Mouse (Mus musculus) left cerebral cortex, postnatal 25 days (tissue): Measurements from ENCODE around the gene Nfic. TPM values are rescaled to one million over a fixed set of nuclear protein-coding genes. Genes with fewer than 3 reads are reported as not detected.
A peak's percentile ranks its signal among the peaks of the same experiment; 100 is the strongest.
"Not testable (repeated sequence)": the region's sequence is repeated elsewhere in the genome, so short reads cannot be mapped to it uniquely, and the experiment has no call there.

ENCODE experiments used
- DNase-seq, 2 experiments: peaks; one replicate each; pipeline ENCODE4 v3.0.0; 2022; ENCODE audit warnings: low spot score in 2 of 2, mixed read lengths in 1 of 2
- intact Hi-C: fragments of 180-260 bp; cut with DNase I; formaldehyde crosslinking; loops from one replicate; pipeline ENCODE4 v1.15.1; 2025
- total RNA-seq, 2 experiments: library from RNA; stranded (reverse); gene quantifications; 2 replicates each; pipeline ENCODE4 v1.2.3; 2021

The Nfic gene
- total RNA-seq, 2 experiments from 2014 or later: 81.1 to 87.3 TPM

- intact Hi-C loops: no loop called here
- no peak for DNase-seq
Observed at GRCm38 (mm10) chr10:81463531-81463930, 8.1 kb upstream of the Nfic start.

GRCm38 (mm10) chr10:81462917-81463316, 7.5 kb upstream of the Nfic start:
- no peak for DNase-seq
- intact Hi-C loops: no loop called here

GRCm38 (mm10) chr10:81462415-81462804, 7.0 kb upstream of the Nfic start:
- no peak for DNase-seq
- intact Hi-C loops: no loop called here

GRCm38 (mm10) chr10:81461673-81462414, 6.4 kb upstream of the Nfic start:
- intact Hi-C loops: no loop called here
- no peak for DNase-seq

- no peak for DNase-seq
- intact Hi-C loops: no loop called here
Observed at GRCm38 (mm10) chr10:81460951-81461350, 5.5 kb upstream of the Nfic start.

- intact Hi-C loops: no loop called here
- DNase-seq: no peak
Observed at GRCm38 (mm10) chr10:81460471-81460870, 5.0 kb upstream of the Nfic start.

- intact Hi-C loops: loop anchor here (10.0 kb wide), 1 partner anchor 265 kb away; no protein-coding TSS in a partner anchor
- DNase-seq: no peak
Observed at GRCm38 (mm10) chr10:81459399-81459798, 4.0 kb upstream of the Nfic start.

- DNase-seq: no peak
- intact Hi-C loops: loop anchor here (10.0 kb wide), 1 partner anchor 263 kb away; no protein-coding TSS in a partner anchor
Observed at GRCm38 (mm10) chr10:81458267-81458666, 2.8 kb upstream of the Nfic start.

GRCm38 (mm10) chr10:81457624-81458023, 2.2 kb upstream of the Nfic start:
- DNase-seq: no peak
- intact Hi-C loops: loop anchor here (10.0 kb wide), 1 partner anchor 263 kb away; no protein-coding TSS in a partner anchor

- intact Hi-C loops: loop anchor here (10.0 kb wide), 1 partner anchor 262 kb away; no protein-coding TSS in a partner anchor
- no peak for DNase-seq
Observed at GRCm38 (mm10) chr10:81456983-81457563, 1.6 kb upstream of the Nfic start.

GRCm38 (mm10) chr10:81454106-81454505, 1.3 kb downstream of the Nfic start:
- intact Hi-C loops: loop anchor here (10.0 kb wide), 1 partner anchor 259 kb away; no protein-coding TSS in a partner anchor
- no peak for DNase-seq

- no peak for DNase-seq
- intact Hi-C loops: loop anchor here (10.0 kb wide), 1 partner anchor 258 kb away; no protein-coding TSS in a partner anchor
Observed at GRCm38 (mm10) chr10:81452947-81453288, 2.5 kb downstream of the Nfic start.

- intact Hi-C loops: loop anchor here (10.0 kb wide), 1 partner anchor 258 kb away; no protein-coding TSS in a partner anchor
- no peak for DNase-seq
Observed at GRCm38 (mm10) chr10:81452237-81452946, 3.0 kb downstream of the Nfic start.

- no peak for DNase-seq
- intact Hi-C loops: loop anchor here (10.0 kb wide), 1 partner anchor 257 kb away; no protein-coding TSS in a partner anchor
Observed at GRCm38 (mm10) chr10:81451365-81451745, 4.1 kb downstream of the Nfic start.

- intact Hi-C loops: loop anchor here (1.0 to 10.0 kb wide), 2 partner anchors 62 to 256 kb away; partner anchors contain the start of gene Gm48552
- no peak for DNase-seq
Observed at GRCm38 (mm10) chr10:81450641-81451364, 4.6 kb downstream of the Nfic start.

- intact Hi-C loops: loop anchor here (1.0 to 10.0 kb wide), 2 partner anchors 61 to 255 kb away; partner anchors contain the start of gene Gm48552
- DNase-seq: peak; percentile 83 to 84
Observed at GRCm38 (mm10) chr10:81450140-81450539, 5.3 kb downstream of the Nfic start.

GRCm38 (mm10) chr10:81445516-81445915, 9.9 kb downstream of the Nfic start:
- intact Hi-C loops: loop anchor here (5.0 kb wide), 1 partner anchor 158 kb away; no protein-coding TSS in a partner anchor
- not testable (repeated sequence) for DNase-seq

- DNase-seq: no peak
- intact Hi-C loops: no loop called here
Observed at GRCm38 (mm10) chr10:81441019-81441418, 14.4 kb downstream of the Nfic start.

- peak; percentile 64 to 80 for DNase-seq
Observed at GRCm38 (mm10) chr10:81435436-81435835, 20.0 kb downstream of the Nfic start.

More at GRCm38 (mm10) chr10:81435436-81435835, 20.0 kb downstream of the Nfic start:
- intact Hi-C loops: no loop called here
